Mouse (Mus musculus) midbrain, embryonic 11.5 days (tissue): Measurements from ENCODE around the gene Gm43552. TPM values are rescaled to one million over a fixed set of nuclear protein-coding genes. Genes with fewer than 3 reads are reported as not detected.

Source experiments
- ATAC-seq: fragments of 200-750 bp; cut with Nextera tagmentation; 2 replicates; pipeline ENCODE4 v1.8.0; 2017; ENCODE audit warnings: moderate TSS enrichment, moderate library complexity; ENCODE audit not compliant: low FRiP score
- DNase-seq: peaks from one replicate; pipeline ENCODE4 v3.0.0; 2015; ENCODE audit warnings: low spot score; ENCODE audit errors: missing footprints
- H3K27ac ChIP-seq: fragments of 300-500 bp; sonication (generic); 2 replicates; pipeline ENCODE4 v1.5.1; 2014; ENCODE audit warnings: low read depth, low read length
- H3K27me3 ChIP-seq: fragments of 300-500 bp; sonication (generic); 2 replicates; pipeline ENCODE4 v1.6.1; 2014; ENCODE audit warnings: mild to moderate bottlenecking, low read length, moderate library complexity, mixed read lengths; ENCODE audit not compliant: control insufficient read depth, insufficient read depth
- H3K36me3 ChIP-seq: fragments of 300-500 bp; sonication (generic); 2 replicates; pipeline ENCODE4 v1.6.1; 2014; ENCODE audit warnings: mild to moderate bottlenecking, low read length, moderate library complexity, mixed read lengths; ENCODE audit not compliant: control insufficient read depth, insufficient read depth
- H3K4me1 ChIP-seq: fragments of 300-500 bp; sonication (generic); 2 replicates; pipeline ENCODE4 v1.6.1; 2014; ENCODE audit warnings: low read length; ENCODE audit not compliant: control insufficient read depth, insufficient read depth
- H3K4me2 ChIP-seq: fragments of 300-500 bp; sonication (generic); 2 replicates; pipeline ENCODE4 v1.6.1; 2014; ENCODE audit warnings: mild to moderate bottlenecking, moderate library complexity
- H3K4me3 ChIP-seq: fragments of 300-500 bp; sonication (generic); 2 replicates; pipeline ENCODE4 v1.5.1; 2014; ENCODE audit warnings: low read depth, low read length
- H3K9ac ChIP-seq: fragments of 300-500 bp; sonication (generic); 2 replicates; pipeline ENCODE4 v1.6.1; 2014; ENCODE audit warnings: low read length
- H3K9me3 ChIP-seq: fragments of 300-500 bp; sonication (generic); 2 replicates; pipeline ENCODE4 v1.6.1; 2016; ENCODE audit warnings: low read length; ENCODE audit not compliant: control insufficient read depth
- WGBS: fragments of 180-500 bp; shearing (Covaris S2); extraction: QIAGEN DNeasy Blood & Tissue Kit; methylation state at CpG from one replicate; pipeline ENCODE4 v1.1.7; 2014; 5-methylcytosine and 5-hydroxymethylcytosine counted together
- polyA plus RNA-seq: library from polyadenylated mRNA; unstranded; fragments of >200 nt; fragmentation: Nextera tagmentation; extraction: Ambion mirVana; gene quantifications from 2 replicates; pipeline ENCODE4 v1.2.1, GENCODE M21; 2014

Gene Gm43552
- polyA plus RNA-seq, 1 experiment from 2014 or later: not detected

GRCm38 (mm10) chr5:65535457-65536067 lies 42.9 kb upstream of the Gm43552 start:
- H3K36me3 ChIP-seq: no peaks in the 10 kb centered on the region
- DNase-seq: peak; percentile 90
- 79% methylated on average over 5 of the region's 5 CpGs for WGBS

GRCm38 (mm10) chr5:65534496-65534895 lies 41.9 kb upstream of the Gm43552 start:
- no peaks in the 10 kb centered on the region for H3K27me3 ChIP-seq
- H3K4me3 ChIP-seq: no peak overlapping the region
- H3K4me2 ChIP-seq: no peak overlapping the region
- no peaks in the 10 kb centered on the region for H3K9me3 ChIP-seq
- no peak overlapping the region for H3K27ac ChIP-seq
- DNase-seq: peak; percentile 73
- peaks cover 12% of the 10 kb centered on the region for H3K4me1 ChIP-seq
- no peak for ATAC-seq
- no peaks in the 10 kb centered on the region for H3K36me3 ChIP-seq
- 78% methylated on average over 4 of the region's 4 CpGs for WGBS
- no peak overlapping the region for H3K9ac ChIP-seq

More at GRCm38 (mm10) chr5:65535457-65536067, 42.9 kb upstream of the Gm43552 start:
- peaks cover 12% of the 10 kb centered on the region for H3K4me1 ChIP-seq
- H3K9me3 ChIP-seq: no peaks in the 10 kb centered on the region
- H3K9ac ChIP-seq: no peak overlapping the region
- no peak overlapping the region for H3K4me2 ChIP-seq
- no peak for ATAC-seq
- no peak overlapping the region for H3K27ac ChIP-seq
- no peak overlapping the region for H3K4me3 ChIP-seq
- no peaks in the 10 kb centered on the region for H3K27me3 ChIP-seq

- Histone ChIP-seq H3K4me2 (no peak overlapping the region), H3K4me3 (no peak overlapping the region), H3K4me1 (peaks cover under 1% of the 10 kb centered on the region), H3K9me3 (no peaks in the 10 kb centered on the region), H3K36me3 (no peaks in the 10 kb centered on the region), H3K27ac (no peak overlapping the region), H3K27me3 (no peaks in the 10 kb centered on the region), H3K9ac (no peak overlapping the region)
- WGBS: 74% methylated on average over 3 of the region's 3 CpGs
- no peak for ATAC-seq
- peak; percentile 47 for DNase-seq
Observed at GRCm38 (mm10) chr5:65531283-65531682, 38.6 kb upstream of the Gm43552 start.

- DNase-seq (peak; percentile 90), ATAC-seq (peak; percentile 57; the same call in 1 of the 2 replicates)
- Histone ChIP-seq H3K4me1 (peaks cover 6% of the 10 kb centered on the region), H3K9ac (no peak overlapping the region), H3K36me3 (no peaks in the 10 kb centered on the region), H3K4me2 (no peak overlapping the region), H3K27me3 (no peaks in the 10 kb centered on the region), H3K9me3 (no peaks in the 10 kb centered on the region), H3K4me3 (no peak overlapping the region), H3K27ac (no peak overlapping the region; the same call in 1 of the 2 replicates)
- WGBS: under 1% methylated on average over 8 of the region's 8 CpGs
Observed at GRCm38 (mm10) chr5:65525674-65526443, 33.2 kb upstream of the Gm43552 start.

- no peak overlapping the region for H3K27ac ChIP-seq
- no peaks in the 10 kb centered on the region for H3K36me3 ChIP-seq
- no peaks in the 10 kb centered on the region for H3K9me3 ChIP-seq
- H3K4me2 ChIP-seq: no peak overlapping the region
- no peak overlapping the region for H3K4me3 ChIP-seq
- H3K27me3 ChIP-seq: no peaks in the 10 kb centered on the region
- no peak for DNase-seq
- 64% methylated on average over 4 of the region's 4 CpGs for WGBS
- H3K4me1 ChIP-seq: peaks cover 6% of the 10 kb centered on the region
- no peak for ATAC-seq
- H3K9ac ChIP-seq: no peak overlapping the region
Observed at GRCm38 (mm10) chr5:65524831-65525230, 32.2 kb upstream of the Gm43552 start.

GRCm38 (mm10) chr5:65521803-65522202 lies 29.2 kb upstream of the Gm43552 start:
- no peaks in the 10 kb centered on the region for H3K9me3 ChIP-seq
- no peak overlapping the region for H3K9ac ChIP-seq
- H3K27ac ChIP-seq: no peak overlapping the region
- peaks cover 6% of the 10 kb centered on the region for H3K4me1 ChIP-seq
- H3K4me3 ChIP-seq: no peak overlapping the region
- no peak overlapping the region for H3K4me2 ChIP-seq
- no peaks in the 10 kb centered on the region for H3K27me3 ChIP-seq
- DNase-seq (no peak), ATAC-seq (no peak)
- WGBS: 82% methylated on average over 1 of the region's 1 CpGs
- no peaks in the 10 kb centered on the region for H3K36me3 ChIP-seq

- no peak for DNase-seq
- 78% methylated on average over 5 of the region's 5 CpGs for WGBS
- ATAC-seq: no peak
Observed at GRCm38 (mm10) chr5:65514635-65515278, 22.1 kb upstream of the Gm43552 start.

GRCm38 (mm10) chr5:65513506-65513905 lies 20.9 kb upstream of the Gm43552 start:
- ATAC-seq (no peak), DNase-seq (no peak)
- Histone ChIP-seq H3K4me2 (no peak overlapping the region), H3K9ac (no peak overlapping the region), H3K36me3 (no peaks in the 10 kb centered on the region), H3K27me3 (no peaks in the 10 kb centered on the region), H3K4me3 (no peak overlapping the region), H3K4me1 (no peaks in the 10 kb centered on the region), H3K9me3 (no peaks in the 10 kb centered on the region), H3K27ac (no peak overlapping the region)
- 85% methylated on average over 3 of the region's 3 CpGs for WGBS

More at GRCm38 (mm10) chr5:65514635-65515278, 22.1 kb upstream of the Gm43552 start:
- no peaks in the 10 kb centered on the region for H3K27me3 ChIP-seq
- H3K36me3 ChIP-seq: no peaks in the 10 kb centered on the region
- H3K4me3 ChIP-seq: no peak overlapping the region
- no peaks in the 10 kb centered on the region for H3K4me1 ChIP-seq
- H3K27ac ChIP-seq: no peak overlapping the region
- H3K9me3 ChIP-seq: no peaks in the 10 kb centered on the region
- H3K4me2 ChIP-seq: no peak overlapping the region
- no peak overlapping the region for H3K9ac ChIP-seq

- 86% methylated on average over 8 of the region's 8 CpGs for WGBS
- no peaks in the 10 kb centered on the region for H3K27me3 ChIP-seq
- ATAC-seq (no peak), DNase-seq (no peak)
- no peaks in the 10 kb centered on the region for H3K9me3 ChIP-seq
- no peaks in the 10 kb centered on the region for H3K36me3 ChIP-seq
- no peak overlapping the region for H3K4me2 ChIP-seq
- H3K4me3 ChIP-seq: no peak overlapping the region
- no peak overlapping the region for H3K9ac ChIP-seq
- no peaks in the 10 kb centered on the region for H3K4me1 ChIP-seq
- no peak overlapping the region for H3K27ac ChIP-seq
Observed at GRCm38 (mm10) chr5:65508395-65508794, 15.8 kb upstream of the Gm43552 start.
